Mouse (Mus musculus): ENCODE results near the gene Espnl. TPM values are rescaled to one million over a fixed set of nuclear protein-coding genes. Genes with fewer than 3 reads are reported as not detected.
A peak's percentile ranks its signal among the peaks of the same experiment; 100 is the strongest.

Gene Espnl
- total RNA-seq, 2 experiments from 2014 or later: 0.12 to 0.27 TPM

DNA sequence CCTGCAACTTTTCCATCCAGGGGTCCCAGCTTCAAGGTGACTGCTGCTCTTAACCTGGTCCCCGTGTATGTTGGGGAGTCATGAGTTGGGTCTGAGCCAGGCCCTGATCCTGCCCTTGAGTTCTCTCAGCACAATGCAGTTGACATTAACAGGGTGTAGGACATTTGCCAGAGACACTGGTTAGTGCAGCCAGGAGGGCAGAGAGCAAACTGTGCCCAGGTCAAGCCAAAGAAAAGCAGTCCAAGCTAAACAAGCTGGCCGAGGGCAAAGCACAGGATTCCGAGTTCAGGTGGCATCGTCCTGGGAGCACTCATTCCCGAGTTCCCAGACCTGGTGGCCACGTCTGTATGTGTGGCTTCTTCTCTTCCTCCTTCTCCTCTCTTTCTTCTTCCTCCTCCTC, 4.2 kb upstream of the Espnl start:
- no peak for DNase-seq

DNA sequence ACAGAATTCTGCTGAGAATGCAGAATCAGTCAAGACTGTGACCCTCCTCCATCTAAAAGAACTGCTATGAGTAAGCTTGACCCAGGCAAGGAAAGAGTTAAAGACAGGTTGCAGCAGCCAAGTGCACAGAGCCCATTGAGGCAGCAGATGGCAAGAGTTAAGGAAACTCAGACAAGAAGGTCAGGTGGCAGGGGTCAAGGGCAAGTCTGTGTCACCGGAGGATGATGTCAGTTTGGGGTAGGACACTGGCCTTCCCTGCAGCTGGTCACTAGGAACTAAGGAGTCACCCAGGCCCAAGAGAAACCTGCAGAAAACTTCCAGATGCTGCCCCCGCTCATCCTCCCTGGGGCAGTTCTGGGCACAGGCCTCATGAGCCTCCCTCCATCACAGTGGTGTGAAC, 2.8 kb downstream of the Espnl start:
- DNase-seq: no peak

DNA sequence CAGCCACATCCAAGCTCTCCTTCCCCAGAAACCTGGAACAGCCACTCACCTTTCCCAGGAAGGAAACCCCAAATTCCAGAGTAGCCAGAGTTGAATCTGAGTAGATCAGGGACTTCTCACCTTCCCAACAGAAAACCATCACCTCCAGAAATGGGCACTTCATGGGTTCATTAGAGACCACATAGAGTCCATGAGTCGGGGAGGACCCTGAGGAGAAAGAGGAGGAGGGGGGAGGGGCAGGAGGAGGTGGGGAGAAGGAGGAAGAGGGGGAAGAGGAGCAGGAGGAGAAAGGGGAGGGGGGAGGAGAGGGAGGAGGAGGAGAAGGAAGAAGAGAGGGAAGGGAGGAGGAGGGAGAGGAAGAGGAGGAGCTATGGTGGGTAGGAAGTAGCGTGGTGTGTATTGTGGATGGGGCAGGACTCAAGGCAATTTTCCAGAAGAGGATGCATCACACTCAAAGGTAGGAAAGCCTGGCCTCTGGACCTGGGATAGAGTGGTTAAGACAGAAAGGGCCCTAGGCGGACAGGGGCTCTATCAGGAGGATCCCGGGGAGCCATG, 3.7 kb downstream of the Espnl start:
- DNase-seq: no peak

DNA sequence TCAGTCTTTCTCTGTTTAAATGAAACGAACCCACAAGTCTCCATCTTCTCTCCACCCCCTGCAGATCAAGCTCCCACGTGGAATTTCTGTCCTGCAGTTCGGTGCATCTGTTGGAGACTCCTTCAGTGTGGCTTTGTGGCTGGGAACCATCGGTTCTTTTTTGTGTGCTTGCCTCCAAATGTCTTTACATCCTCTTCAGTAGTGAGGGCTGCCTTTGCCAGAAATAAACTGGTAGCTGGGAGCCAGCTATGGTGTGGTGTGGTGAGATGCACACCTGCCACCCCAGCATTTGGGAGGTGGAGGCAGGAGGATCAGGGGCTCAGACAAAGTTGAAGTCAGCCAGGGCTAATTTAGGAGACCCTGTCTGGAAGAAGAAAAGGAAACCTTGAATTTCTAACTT, 10.2 kb downstream of the Espnl start:
- no peak for DNase-seq

DNA sequence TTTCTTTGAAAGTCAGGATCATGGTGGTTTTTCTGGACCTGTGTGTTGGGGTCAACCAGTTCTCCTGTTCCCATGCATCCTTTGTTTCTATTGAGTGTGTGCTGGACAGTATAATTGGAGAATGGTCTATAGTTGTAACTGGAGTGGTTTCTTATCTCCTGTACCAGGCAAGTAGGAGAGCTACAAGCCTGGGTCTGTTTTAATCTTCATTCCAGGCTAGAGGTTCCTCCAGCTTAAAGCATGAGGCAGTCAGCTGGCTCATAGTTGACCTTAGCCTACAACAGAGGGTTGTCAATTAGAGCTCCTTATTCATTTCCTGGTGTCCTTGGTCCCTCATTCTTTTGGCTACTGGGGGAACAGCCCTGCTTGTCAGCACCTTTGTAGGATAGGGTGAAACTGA, 11.7 kb downstream of the Espnl start:
- DNase-seq: no peak

DNA sequence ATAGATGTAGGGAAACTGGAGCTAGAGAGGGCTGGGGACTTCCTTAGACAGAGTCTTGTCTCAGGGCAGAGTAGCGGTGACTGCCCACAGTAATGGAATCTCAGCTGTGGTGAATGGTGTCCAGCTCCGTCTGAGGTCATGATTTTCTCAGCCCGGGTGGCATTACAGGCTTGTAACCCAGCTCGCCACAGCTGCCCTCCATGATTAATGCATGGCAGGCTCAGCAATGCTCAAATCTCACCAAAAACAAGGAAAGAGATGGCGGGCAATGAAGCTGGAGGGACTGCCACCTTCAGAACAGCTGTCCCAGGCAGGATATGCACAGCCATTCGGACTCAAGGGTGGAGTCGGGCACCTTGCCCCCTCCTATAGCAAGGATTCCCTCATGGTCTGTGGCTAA, 15.5 kb downstream of the Espnl start:
- no peak for DNase-seq

DNA sequence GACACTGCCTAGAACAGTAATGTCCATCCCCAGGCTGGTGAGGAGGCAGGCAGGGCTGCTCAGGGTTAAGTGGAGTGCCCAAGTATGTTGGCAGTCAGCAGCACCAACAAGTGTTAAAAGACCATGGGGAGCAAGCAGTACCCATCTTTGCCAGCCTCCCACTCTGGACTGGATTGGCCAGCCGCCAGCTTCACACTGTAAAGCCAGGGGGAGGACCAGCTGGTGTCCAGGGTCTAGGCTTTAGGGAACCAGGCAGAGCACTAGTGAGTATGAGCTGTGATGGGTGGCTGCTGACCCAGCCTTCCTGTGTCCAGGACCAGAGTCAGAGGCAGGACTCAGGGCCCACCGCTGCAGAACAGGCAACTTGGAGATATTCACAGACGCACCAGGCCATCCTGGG, 22.1 kb downstream of the Espnl start:
- DNase-seq: peak; percentile 46

DNA sequence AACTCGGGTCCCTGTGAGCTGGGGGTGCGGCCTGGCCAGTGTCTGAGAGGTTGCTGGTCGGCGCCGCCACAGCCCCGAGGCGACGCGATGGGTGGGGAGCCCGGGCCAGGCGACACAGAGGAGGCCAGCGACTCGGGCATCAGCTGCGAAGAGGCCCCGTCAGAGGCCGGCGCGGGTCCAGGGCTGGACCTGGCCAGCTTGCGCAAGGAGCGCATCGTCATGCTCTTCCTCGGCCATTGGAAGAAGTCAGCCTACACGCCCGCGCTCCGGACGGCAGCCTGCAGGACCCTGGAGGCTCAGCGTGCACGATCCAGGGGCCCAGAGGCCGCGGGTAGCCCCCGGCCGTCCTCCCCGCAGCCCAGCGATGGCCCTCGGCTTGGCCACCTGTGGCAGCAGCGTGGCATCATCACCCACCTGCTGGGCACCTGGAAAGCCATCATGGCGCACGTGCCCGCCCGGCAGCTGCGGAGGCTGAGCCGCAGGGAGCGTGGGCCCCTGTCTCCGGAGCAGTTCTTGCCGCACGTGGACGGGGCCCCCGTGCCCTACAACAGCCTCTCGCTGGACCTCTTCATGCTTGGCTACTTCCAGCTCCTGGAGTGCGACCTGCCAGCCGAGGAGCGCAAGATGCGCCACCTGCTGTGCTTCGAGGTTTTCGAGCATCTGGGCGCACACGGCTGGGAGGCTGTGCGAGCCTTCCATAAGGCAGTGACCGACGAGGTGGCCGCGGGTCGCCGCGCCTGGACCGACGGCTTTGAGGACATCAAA, 23.2 kb downstream of the Espnl start:
- DNase-seq: peak; percentile 54

DNA sequence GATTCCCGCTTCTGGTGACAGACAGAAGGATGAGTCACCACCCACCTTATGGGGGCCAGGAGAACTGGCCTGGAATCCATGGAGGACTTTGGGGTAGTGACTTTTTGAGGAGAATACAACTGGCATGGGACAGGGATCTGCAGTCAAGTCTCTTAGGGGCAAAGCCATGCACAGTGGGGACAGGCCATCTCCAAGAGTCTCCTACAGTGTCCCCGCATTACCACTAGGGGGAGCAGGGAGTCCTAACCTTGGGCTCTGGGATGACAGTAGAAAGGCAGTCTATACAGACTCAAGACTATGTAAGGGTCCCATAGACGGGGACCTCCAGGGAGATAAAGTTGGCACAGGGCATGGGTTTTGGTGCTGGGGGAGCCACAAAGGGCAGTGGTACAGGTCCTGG, 25.0 kb downstream of the Espnl start:
- peak; percentile 62 for DNase-seq

DNA sequence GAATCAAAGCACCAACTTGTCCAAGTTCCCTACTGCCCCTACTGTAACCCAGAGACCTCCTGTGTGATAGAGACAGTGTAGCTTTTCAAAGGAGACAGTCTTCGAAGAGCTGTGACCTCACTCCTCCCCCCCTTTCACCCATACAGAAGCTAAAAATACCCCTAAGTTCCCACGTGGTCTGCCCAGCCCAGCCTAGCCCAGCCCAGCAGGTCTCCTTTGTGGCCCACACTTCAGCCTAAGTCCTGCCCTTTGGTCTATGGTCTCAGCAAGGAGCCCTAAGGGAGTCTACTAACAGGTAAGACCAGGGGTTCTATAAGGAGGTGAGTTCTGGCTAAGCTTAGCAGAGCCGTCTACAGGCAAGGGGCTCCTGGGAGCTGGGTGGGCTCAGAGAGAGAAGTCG, 29.0 kb downstream of the Espnl start, which contains the start of gene Klhl30:
Gene Klhl30 (plus strand): TSS at position 176 of the 400 bp plus-strand sequence.
- DNase-seq: no peak

DNA sequence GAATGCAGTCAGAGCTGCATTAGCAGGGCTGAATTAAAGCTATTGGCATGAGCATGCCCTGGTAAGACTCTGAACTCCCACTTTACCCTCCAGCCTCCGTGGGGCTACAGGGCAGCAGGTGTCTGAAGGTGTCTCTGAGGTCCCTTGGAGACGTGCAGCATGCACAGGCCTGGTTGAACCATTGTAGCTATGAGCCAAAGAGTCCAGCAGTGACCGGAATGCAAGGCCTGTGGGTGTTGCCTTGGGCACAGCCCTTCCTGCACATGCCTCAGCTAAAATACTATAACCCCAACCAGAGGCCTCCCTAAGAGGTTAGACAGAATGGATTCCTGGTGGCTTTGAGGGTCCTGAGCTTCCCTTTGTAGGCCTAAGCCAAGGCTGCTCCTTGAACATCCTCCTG, 29.4 kb downstream of the Espnl start:
- DNase-seq: no peak

DNA sequence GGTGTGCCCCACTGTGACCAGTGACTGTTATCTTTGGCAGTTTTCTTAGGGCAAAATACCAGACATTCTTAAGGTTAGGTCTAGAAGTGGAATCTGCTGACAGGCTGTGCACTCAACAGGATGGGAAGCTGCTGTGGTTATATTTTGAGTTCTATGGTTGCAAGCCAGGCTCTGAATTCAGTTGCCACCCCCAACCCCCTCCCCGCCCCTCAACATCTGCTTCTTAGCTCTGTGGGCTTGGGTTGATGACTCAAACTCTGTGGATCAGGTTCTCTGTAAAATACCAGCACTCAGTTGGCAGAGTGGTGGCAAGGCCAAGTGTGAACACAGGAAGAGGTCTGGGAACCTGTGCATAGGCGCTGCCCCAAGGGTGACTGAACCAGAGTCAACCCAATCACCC, 30.4 kb downstream of the Espnl start:
- no peak for DNase-seq

DNA sequence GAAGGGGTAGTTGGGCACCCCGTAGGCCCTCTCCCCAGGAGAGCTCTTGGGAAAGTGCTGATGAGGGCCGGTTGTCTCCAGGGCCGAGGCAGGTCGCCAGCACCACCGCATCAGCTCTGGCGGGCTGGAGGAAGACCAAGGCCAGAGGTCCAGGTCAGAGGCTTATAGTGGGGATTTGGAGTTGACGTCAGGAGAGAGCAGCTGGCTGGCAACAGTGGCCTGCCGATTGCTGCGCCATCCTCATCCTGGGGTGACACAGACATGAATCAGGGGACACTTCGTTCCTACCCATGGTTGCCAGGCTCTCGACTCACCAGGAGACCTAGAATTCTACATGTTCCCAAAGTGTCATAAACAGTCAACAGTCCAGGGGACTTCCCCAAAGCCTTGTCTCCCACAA, 34.2 kb downstream of the Espnl start:
- DNase-seq: no peak

DNA sequence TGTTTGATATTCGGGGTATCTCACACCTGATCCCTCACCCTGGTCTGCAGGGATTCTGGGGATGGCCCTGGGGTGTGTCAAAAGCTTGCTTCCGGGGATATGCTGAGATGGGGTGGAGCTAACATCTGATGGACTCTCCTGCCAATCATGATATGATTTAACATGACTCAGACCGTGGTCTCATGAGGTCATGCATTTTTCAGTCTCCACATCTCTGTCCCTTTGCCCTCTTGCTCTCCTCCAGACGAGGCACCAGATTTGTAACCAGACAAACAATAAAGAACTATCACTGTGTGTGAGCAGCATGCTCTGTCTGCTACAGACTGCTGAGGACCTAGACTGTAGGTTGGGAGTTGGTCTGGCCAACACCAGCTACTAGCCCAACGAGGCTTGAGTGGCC, 40.2 kb downstream of the Espnl start:
- no peak for DNase-seq

DNA sequence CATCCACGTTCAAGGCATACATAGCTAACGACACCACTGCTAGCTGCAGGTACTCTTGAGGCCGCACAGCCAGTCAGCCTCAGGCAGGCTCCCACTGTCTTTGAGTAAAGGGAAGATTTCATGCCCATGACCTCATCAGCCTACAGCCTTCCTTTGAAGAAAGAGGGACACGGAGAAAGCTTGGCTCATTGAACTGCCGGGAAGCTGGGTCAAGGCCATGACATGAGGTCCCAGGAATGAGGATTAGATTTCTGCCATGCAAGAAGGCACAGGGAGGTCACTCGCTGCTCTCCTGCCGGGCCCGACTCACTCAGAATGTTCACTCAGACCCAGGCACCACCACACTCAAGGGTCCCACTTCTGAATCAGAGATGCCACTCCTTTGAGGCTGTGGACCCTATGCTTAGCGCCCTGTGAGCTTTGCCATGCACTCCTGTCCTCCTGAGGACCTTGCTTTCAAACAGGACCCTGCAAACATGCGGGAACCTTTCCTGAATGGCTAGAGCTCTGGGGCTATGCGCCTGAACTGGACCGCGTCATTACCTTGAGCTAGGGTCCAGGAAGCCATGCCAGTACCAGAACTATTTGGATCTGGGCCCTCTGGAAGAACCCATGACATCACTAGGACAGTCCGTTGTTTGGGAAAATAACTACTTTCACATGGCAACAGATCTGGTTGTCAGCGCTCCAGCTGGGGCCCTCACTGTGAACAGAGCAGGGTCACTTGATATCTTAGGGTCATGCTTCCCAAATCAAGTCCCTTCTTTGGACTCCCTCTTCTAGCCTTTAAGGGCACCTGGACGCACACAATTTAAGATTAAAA, 43.2 kb downstream of the Espnl start:
- no peak for DNase-seq

DNA sequence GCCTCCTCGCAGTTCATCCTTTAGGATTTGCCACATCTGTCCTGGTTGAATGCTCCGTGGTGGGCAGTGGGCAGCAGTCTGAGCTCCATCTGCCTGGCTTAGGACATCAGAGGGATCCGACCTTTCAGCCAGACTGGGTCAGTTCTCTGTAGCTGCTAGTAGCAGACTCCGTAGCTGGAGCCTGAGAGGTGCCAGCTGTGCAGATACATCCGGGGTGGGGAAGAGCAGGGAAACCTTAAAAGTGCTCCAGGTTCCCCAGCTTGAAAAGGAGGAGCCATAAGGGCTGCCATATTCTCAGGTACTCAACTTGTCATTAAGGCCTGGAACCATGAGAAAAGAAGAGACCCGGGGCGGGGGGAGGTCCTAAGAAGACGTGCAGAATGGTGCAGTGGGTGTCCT, 43.9 kb downstream of the Espnl start:
- DNase-seq: no peak

DNA sequence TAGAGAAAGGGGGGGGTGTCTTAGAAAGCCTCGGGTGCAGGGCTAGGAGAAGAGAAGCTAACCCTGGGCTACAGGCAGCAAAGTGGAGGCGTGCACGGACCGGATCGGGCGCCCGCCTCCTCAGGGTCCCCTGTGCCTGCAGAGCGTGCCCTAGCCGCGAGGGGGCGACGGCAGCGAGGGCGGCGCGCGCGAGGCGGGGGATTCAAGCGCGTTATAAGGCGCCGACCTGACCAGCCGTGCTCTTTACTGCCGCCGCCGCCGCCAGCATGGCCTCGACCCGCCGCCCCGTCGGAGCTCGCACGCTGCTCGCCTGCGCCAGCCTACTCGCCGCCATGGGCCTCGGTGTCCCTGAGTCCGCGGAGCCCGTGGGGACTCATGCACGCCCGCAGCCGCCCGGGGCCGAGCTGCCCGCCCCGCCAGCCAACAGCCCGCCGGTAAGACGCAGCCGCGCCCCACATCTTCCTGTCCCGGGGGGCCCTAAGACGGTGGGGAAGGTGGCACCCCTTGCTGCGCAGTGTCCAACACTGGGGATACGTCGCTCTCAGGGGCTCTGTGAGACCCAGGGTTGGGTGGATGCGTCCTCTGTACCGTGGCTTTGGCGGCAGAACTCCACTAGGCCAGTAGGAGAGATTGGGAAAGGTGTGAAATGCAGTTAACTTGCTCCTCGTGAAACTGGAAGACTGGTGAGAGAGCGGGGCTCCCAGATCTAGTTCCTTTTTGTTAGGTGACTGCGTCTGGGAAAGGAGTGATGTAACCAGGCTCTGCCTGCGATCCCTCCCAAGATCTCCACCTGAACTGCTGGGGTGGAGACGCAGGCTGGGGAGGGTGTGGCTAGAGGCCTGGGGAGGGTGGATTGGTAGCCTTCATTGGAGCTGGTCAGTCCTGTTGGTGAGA, 44.6 kb downstream of the Espnl start, which contains the start of gene Erfe:
Gene Erfe (plus strand): TSS at position 216 of the 894 bp plus-strand sequence.
- DNase-seq: peak; percentile 80

DNA sequence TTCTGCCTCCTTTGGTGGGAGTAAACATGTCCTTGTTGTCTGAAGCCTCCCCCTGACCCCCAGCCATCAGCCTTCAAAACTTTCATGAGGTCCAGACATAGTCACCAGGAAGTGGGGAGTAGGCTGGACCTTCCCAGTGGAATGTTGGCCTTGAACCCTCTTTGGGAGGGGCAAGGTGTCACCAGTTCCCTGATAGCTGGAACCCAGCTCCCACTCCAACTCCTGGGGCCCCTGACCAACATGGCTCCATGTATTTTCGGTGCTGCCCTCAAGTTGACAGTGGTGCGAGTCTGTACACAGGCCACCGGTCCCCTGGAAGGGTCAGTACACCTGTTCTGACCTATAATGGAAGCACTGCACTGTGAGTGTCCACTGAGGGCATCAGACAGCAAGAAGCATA, 45.4 kb downstream of the Espnl start:
- DNase-seq: no peak

DNA sequence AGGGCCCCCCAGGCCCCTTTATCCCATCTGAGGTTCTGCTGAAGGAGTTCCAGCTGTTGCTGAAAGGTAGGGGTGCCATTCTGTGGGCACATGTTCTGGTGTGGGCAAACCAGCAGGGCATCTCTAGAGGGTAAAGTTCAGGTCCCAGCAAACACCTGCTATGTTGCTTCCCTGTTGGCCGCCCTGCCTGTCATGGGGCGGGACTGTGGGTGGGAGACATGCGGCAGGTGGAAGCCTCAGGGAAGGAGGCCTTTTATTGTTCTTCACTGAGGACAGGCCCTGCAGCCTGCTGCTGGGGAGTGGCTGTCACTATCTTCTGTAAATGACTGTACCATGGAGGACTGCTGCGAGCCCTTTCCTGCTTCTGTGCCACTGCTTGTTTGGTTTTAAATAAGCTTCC, 47.5 kb downstream of the Espnl start:
- no peak for DNase-seq

DNA sequence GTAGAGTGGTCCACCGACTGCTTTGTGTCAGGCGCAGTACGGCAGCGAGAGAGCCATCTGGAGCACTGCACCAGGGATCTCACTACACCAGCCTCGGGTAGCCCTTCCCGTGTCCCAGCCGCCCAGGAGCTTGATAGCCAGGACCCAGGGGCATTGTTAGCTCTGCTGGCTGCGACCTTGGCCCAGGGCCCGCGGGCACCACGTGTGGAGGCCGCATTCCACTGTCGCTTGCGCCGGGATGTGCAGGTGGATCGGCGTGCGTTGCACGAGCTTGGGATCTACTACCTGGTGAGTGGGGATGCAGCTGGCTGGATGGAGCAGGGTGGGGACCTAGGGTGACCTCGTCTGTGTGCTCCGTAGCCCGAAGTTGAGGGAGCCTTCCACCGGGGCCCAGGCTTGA, 48.2 kb downstream of the Espnl start:
- DNase-seq: no peak

DNA sequence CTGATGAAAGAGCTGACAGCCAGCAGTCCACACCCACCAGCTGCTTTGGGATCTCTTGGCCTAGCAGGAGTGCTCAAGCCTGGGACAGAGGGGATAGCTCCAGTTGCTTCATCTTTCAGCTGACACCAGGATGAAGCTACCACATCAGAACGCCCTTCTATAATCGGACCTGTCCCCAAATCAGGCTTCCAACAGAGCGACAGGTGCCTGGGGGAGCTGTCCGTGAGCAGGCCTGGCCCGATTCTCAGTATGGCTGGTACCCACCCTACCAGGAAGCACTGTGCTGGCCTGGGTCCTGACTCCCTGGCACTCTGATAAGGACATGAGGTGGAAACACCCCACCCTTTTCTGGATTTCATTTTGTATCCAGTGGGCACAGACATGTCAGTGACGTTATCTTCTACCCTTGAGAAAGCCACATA, 51.5 kb downstream of the Espnl start:
- no peak for DNase-seq

DNA sequence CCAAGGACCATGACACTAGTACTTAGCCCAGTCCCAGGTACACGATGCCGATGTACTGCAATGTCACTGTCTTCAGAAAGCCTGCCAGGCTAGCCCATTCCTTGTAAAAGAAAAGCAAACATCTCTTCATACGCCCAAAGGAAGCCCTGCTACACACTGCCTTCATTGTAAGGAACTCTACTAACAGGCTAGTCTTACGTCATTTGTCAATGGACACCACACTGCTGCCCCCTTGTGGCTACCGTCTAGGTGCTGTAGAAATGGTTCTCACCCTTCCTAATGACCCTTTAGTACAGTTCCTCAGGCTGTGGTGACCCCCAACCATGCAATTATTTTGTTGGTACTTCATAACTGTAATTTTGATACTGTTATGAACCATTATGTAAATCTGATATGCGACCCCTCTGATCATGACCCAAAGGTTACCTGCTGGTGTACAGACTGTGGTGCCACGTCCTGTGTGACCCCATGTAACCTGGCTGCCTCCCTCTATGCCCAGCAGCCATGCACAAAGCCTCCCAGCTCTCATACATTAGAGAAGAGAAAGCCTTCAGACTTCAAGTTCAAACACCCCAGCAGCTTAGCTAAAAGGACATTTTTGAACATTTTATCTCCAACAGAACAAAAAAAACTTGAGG, 58.7 kb downstream of the Espnl start:
- DNase-seq: peak; percentile 87
